Mouse (Mus musculus) bone marrow, adult 2 months (tissue): Measurements from ENCODE around the gene Smim23.

Experiments
- CTCF ChIP-seq: fragments of 200-500 bp; IDR thresholded peaks from 2 replicates; pipeline ENCODE4 v1.5.1; 2011; ENCODE audit warnings: low read length, control low read depth; ENCODE audit not compliant: control insufficient read depth, insufficient read depth
- POLR2A ChIP-seq: fragments of 200-500 bp; IDR thresholded peaks from 2 replicates; pipeline ENCODE4 v1.6.1; 2011; ENCODE audit warnings: low read depth, mild to moderate bottlenecking, control low read depth, low read length, borderline replicate concordance; ENCODE audit not compliant: control insufficient read depth

DNA sequence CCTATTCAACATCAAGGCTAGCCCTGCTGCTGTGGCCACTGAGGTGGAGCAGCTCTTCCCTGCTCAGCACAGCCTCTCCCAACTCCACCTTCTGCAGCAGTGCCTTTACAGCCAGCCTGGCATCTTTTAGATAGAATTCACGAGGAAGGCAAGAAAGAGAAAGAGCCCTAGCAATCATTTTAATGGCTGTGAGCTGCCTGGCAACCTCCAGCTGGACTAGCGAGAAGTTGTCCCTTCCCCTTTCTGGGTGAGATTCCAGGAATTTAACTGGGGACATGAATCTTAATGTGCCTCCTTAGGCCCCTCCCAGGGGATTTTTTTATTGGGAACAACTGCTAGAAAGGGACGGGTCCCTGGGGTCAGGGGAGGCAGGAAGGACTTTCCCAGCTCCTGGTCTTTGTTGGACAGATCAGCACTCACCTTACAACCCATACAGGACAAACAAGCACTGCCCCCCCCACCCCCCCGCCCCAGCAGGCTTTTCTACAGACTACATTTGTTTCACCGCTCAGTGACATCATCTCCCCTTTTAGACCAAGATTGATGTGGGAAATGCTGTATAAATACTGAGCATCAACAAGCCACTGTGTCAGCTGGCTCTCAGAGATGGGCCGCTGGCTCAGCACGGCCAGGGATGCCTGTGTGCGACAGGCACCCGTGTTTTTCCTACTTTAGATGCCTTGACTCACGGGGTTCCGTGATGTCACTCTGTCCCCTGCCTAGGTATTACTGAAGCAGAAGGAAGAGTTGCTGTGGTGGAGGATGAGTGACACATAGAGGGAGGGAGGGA is 43.5 kb downstream of the Smim23 start:
- TF ChIP-seq CTCF (no peak), POLR2A (no peak)
